Mouse (Mus musculus) fat pad, adult 2 months (tissue): ENCODE results near the gene Best1.

ENCODE experiments used
- DNase-seq: peaks from one replicate; pipeline ENCODE4 v3.0.0-alpha.2; 2011; ENCODE audit warnings: low read depth, low spot score; ENCODE audit errors: extremely low read depth

Gene Best1

GRCm38 (mm10) chr19:9937428-9937827 is 64.0 kb downstream of the Best1 start:
- DNase-seq: no peak

GRCm38 (mm10) chr19:9936579-9936978 is 64.9 kb downstream of the Best1 start:
- no peak for DNase-seq
